Mouse (Mus musculus): Measurements from ENCODE around the gene Dek.

Dek gene

DNA sequence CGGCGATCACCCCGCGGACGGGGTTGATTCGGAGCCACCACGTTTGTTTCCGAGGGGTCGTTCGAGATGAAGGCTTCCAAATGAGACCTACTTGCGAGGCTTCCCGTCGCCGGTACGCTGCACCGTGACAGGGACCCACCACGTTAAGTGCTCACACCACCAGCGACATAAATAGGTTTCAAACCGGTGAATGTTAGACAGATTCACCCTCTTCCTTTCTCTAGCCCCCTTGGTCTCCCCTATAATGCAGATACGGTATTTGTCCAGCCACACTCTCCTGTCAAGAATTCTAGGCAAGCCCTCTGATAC, 533 bp upstream of the Dek start:
- peak in 1 of 2 experiments; percentile 58 for DNase-seq

DNA sequence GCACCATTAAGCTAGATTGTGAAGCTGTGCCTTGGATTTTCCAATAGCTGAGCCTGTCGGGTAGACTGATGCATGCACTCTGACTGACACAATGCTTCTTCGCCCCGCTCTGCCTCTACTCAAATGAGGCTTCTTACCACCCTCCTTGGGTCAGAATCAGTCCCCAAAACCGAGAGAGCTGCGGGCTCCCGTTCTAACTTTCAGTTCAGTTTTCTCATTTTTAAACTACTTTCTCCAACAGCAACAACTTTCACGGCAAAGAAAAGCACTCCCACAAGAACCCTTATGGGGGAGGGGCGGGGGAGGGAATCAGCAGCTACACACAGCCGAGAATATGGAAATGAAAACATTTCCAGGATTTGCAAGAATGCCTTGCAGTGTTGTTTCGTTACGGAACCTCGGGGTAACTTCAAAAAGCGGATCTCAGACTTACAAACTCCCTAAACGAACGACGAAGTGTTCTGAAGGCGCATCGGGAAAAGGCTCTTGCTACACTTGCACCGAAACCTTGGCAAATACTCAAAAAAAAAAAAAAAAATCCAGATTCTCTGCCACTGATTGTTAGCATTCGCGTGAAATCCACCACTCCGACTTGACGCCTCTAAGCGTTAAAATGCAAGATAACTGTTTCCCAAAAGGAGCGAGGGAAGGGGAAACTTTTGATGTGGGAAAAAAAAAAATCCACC, 1.0 kb downstream of the Dek start:
- DNase-seq, result no peak

DNA sequence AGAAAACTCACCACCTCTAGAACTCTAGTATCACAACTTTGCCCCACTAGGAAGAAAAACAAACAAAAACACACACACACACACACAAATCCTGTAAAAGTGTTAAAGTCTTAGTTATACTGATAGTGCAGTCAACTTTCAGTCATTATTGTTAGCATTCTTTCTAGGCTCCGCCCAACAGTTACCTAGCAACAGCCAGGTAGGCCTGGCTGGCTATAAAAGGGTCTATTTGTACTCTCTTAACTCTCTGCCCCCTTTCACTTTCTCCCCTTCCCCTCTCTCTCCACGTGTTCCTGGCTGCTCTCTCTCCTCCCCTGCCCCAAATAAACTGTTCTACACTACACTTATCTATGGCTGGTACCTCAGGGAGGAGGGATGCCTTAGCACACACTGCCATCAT, 1.9 kb downstream of the Dek start:
- DNase-seq, result no peak

DNA sequence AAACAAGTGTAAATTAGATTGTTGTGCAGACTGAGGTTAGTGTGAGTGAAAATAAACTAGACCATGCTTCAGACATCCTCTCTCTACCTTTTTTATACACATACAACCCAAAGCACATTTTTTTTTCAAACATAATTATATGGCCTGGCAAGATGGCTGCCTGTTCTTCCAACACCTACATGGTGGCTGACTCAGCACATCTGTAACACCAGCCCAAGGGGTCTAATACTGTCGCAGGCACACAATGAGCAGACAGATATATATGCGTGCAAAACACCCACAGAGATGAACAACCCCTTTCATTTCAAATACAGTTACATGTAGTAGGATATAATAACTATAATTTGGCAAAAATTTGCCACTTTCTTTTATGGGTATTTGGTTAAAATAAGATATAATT, 5.4 kb downstream of the Dek start:
- DNase-seq, result no peak

DNA sequence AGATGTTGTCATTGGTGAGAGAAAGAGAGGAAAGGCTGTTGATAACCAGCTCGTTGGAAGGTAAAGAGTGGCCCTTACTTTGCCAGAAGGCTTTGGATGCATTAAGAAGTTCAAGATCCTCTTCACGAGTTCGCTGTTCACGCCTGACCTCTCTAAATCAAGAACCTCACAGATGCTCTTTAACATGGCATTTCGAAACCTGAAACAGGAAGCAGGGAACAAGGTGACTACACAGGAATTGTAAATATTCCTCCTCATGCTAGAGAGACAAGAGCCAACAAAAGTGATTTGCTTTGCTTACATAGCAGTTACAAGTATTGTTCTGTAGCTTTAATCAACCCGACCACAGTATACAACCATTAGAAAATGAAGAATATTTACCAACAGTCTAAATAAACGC, 6.7 kb downstream of the Dek start:
- DNase-seq, result no peak

DNA sequence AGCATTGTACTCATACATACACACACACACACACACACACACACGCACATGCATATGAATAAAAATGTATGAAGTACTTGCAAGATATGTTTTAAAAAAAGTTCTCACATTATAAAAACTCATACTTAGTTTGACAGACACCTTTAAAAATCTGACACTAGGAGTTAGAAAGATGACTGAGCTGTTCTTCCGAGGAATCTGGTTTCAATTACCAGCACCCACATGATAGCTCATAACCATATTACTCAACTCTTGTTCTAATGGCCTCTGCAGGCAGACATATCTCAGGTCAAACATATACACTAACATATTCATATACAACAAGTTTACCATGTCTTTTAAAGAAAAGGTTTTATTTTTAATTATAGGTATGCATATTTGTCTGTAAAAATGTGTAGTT, 9.4 kb downstream of the Dek start:
- DNase-seq, result no peak

DNA sequence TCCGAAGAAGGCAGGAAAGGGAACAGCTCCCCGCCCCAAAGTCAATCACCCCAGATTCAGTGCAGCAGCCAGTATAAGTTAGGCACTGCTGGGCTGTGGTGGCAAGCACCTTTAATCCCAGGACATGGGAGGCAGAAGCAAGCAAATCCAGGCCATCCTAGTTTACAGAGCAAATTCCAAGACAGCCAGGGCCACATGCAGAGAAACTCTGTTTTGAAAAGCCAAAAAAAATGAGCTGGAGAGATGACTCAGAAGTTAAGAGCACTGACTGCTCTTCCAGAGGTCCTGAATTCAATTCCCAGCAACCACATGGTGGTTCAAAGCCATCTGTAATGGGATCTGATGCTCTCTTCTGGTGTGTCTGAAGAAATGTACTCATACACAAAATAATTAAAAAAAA, 12.2 kb downstream of the Dek start:
- no peak for DNase-seq

DNA sequence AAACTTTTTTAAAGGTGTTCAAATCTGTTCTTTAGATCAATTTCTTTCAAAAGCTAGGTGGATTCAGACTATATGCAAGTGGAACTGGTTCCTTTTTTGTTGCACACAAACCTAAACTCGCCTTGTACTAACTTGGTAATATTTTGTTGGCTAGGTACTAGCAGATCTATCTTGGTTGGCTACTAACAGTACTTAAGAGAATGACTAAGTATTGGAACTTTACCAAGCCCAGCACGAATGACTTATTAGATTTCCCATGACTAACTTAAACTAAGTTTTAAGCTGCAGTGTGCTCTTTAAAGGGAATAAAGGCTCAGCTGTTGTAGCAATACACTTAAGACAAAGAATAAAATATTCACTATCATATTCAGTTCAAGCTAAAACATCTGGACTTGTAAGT, 16.7 kb downstream of the Dek start:
- no peak for DNase-seq

DNA sequence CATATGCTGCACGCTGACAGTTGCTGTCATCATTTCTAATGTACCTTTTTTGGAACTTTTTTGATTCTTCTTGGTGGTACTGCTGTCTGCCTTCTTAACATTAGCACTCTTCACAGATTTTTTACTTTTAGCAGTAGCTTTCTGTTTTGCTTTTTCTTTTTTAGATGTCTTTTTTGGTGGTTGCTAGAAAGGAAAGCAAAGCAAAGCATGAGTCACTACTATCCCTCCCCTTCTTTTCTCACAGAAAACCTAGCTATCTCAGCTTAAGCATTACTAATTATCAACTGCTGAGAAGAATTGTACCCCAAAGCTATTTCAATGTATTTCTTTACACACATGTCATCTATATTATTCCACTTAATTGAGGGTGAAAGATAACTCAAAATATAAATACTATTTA, 17.6 kb downstream of the Dek start:
- DNase-seq, result no peak

DNA sequence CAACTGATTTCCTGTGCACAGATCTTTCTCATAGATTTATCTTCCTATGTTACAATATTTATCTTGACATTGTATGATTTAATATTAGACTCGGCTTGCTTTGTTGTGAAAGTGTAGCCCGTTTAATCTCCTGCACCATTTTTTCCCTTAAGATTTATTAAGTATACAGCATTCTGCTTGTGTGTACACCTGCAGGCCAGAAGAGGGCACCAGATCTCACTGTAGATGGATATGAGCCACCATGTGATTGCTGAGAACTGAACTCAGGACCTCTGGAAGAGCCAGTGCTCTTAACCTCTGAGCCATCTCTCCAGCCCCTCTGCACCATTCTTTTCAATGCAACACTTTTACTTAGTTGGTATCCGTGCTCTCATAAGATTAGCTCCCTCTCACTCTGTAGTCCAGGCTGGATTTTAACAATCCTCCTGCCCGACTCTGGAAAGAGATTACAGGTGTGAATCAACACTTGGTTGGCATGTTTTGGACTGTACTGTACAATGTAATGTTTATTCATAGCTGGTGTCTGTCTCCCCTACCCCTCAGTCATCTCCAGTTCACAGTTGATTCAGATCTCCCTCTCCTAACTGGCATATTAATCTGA, 25.0 kb downstream of the Dek start:
- DNase-seq, result no peak

DNA sequence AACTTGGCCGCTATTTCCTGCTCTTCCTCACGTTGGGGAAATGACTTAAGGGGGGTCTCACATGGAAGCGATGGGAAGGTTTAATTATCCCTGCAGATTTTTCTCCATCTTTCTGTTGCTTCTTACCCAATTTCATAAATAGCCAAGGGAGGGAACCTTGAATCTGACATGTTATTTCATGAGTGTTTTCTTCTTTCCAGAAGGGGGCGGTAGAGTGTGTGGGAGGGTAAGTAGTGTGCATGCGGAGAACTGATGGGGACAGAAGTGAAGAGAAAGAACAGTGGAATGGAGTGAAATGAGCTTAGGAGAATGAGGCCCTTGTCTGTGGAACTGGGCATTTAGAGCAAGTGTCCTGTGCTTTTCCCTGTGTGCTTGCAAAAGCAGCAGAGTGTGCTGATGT, 27.2 kb downstream of the Dek start:
- no peak for DNase-seq

DNA sequence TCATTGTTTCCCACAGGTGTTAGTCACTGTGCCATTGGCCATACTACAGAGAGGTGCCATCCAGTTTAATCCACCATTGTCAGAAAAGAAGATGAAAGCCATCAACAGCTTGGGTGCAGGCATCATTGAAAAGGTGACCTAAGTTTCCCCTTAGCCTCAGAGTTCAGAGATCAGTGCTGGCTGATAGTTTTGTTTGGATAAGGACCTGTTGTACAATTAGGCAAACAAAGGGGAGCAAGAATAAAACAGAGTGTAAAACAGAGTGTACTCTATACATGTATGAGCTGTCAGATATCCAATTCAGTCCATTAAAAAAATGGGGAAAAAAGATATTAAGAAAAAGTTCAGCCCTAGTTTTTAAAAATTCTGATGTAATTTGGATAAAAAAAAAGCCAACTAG, 28.6 kb downstream of the Dek start:
- DNase-seq, result no peak

DNA sequence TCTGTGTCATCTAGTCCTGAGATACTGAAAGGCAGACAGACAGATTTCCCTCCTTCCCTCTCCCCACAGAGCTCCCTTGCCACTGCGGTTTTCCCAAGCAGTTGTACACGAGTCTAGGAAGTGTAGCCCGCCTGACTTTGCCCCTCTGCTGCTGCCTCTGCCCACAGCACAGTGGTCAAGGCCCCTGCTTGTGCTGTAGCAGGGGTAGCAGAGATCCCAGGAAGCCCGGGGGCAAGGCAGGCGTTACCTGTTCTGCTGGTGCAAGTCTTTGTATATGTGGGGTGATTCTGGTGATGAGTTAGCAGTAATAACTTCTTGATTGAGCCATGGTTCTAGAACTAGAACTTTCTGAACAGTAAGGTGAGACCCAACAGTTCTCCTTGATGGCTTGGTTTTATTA, 29.8 kb downstream of the Dek start:
- no peak for DNase-seq

DNA sequence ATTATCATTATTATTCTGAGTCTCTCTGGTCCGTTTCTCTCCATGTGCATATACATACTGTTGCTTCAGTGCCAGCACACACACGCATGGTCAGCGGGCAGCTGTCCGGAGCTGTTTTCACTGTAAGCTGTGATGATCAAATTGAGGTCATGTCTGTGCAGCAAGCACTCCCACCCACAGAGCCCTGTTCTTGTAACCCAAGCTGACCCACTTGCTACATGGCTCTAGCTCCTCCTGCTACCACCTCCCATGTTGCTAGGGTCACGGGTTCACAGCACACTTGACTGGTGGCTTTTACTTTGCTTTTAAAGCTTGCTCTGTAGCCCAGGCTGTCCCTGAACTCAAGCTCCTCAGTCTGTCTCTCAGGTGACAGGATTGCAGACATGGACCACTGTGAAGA, 33.5 kb downstream of the Dek start:
- no peak for DNase-seq

DNA sequence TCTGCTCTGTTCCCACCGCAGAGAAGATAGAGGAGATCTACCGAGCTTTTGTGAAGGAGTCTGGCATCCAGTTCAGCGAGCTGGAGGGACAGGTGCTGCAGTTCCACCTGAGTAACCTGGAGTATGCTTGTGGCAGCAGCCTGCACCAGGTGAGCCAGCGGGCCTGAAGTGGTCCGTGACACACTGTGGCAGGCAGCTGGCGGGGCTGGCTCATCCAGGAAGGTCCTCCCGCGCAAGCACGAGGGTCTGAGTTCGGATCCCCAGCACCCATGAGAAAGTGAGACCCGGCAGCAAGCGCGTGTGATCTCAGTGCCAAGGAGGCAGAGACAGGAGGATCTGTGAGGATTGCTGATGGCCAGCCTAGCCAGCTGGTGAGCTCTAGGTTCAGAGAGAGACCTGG, 34.1 kb downstream of the Dek start:
- no peak for DNase-seq

DNA sequence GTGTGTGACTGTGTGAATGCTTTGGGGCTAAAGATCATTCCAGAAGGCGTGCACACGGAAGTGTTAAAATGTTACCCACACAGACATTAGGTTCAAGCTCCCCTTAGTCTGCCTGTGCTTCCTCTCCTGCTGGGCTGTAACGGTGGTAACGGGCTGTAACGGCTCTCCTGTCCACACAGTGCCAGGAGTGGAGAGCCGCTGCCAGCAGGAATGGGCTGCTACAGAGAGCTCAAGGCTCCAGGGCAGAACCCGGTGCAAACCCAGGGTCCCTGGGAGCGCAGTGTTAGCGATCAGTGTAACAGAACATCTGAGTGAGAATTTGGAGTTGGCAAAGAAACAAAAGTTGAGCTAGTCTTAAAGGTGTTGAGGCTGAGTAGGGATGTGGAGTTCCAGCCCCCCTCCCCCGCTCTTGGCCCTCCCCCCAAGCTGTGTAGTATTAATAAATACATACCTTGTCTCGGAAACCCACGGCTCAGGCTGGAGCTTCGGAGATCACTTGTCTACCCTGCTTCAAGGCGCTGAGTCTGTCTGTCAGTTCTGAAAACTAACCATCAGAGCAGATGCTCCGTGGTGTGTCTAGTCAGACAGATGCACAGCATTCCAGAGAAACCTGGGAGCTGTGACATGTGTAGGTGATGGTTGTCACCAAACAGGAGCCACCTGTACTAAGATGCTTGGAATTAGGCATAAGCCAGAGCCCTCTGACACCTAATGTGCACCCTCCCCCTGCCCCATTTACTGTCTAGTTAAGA, 35.5 kb downstream of the Dek start:
- no peak for DNase-seq

DNA sequence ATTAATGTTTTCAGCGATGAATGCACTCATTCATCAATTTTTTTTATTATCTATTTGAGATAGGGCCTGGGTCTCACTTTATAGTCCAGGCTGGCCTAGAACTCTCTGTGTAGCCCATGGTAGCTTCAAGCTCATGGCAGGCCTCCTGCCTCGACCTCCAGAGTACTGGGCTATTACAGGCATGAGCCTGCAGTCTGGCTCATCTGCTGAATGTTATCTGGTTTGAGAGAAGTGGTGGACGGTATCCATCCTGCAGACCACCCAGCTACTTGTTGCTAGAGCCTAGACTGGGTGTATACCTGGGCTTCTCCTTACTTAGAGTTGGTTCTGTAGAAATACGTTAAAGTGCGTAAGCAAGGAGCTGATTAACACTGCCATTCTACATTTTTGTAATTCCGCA, 39.0 kb downstream of the Dek start:
- no peak for DNase-seq

DNA sequence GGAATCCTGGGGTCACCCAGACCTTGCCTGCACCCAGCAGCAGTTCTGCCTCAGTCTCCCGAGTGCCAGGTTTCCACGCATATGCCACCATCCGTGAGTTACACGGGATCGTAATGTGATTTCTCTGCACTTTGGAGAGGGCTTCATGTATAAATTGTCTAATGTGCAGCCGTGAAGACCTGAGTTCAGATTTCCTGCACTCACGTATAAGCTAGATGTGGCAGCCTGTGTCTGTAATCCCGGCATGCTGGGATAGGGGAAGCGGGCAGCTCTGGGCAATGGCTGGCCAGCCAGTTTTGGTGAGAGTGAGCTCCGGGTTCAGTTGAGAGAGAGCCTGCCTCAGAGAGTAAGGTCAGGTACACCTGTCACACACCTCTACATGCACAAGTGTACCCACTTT, 39.5 kb downstream of the Dek start:
- DNase-seq, result no peak

DNA sequence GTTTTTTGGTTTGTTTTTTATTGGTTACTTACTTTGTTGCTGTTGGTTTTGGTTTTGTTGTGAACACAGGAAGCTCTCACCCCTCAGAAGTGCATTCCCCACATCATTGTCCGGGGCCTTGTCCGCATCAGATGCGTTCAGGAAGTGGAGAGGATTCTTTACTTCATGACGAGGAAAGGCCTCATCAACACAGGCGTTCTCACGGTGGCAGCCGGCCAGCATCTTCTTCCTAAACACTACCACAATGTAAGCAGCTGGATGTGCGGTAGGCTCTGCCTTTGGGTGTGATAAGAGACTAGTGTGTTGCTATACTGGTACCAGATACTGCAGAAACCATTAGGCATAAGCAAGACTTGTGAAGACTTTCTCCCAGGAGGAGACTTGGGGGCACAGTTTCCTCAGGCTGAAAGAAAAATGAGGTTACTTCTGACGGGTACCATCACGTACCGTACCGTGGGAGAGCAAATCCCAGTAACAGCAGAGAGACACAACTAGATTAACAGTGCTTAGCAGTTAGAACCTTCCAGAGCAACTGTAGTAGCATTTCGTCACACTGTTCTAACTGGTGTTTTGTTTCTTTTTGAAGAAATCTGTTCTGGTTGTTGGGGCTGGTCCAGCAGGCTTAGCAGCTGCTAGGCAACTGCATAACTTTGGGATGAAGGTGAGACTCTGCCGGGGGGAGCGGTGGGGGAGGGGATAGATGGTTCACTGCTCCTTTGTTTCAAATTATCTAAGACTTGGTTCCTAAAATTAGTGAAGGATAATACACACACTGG, 41.8 kb downstream of the Dek start:
- DNase-seq, result no peak

DNA sequence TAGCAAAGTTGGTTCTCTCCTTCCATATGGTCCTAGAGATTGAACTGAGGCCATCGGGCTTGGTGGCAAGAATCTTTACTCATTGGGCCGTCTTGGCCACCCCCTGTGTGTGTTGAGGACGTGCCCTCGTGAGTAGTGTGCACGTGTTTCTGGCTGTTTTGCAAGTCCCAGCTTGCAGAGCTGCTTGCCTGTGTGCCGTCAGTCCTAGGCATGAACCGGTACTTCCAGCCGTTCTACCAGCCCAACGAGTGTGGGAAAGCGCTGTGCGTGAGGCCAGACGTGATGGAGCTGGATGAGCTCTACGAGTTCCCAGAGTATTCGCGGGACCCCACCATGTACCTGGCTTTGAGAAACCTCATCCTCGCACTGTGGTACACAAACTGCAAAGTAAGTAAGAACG, 43.2 kb downstream of the Dek start:
- DNase-seq, result no peak

DNA sequence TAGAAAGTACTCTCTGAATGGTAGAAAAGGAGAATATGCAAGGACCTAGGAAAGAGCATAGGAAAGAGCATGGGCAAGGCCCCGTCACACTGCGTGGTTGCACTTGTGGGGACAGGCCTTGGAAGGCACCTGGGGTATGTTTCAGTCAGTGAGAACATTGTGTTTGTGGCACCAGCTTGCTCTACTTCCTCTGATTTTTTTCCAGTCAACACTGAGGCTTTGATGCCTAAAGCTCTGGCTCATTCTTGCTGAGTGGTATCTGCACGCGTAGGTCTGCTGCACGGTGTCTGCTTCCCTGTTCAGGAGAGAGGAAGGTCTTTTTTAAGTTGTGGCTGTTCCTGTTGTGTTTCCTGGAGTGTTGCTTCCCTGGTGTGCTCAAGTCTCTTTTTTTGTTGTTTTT, 49.2 kb downstream of the Dek start:
- peak; percentile 36 to 53 for DNase-seq

DNA sequence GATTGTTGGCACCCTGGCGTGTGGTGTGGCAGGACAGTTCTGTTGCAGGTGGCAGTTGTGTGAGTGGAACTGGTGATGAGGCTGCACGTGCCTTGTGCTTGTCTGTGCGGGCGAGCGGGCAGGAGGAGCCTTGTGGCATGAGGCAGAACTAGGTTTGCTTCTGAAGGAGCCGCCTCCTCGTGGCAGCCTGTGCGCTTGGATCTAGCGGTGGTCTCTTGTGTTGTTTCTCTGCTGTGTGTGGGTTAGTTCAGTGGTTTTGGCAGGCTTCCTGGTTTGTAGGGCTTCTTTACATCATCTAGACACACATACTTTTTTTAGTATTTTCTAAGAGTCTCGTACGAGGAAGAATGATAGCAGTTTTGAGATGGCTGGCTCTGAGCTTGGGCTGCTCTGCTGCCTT, 49.9 kb downstream of the Dek start:
- DNase-seq, result peak; percentile 76 to 85

DNA sequence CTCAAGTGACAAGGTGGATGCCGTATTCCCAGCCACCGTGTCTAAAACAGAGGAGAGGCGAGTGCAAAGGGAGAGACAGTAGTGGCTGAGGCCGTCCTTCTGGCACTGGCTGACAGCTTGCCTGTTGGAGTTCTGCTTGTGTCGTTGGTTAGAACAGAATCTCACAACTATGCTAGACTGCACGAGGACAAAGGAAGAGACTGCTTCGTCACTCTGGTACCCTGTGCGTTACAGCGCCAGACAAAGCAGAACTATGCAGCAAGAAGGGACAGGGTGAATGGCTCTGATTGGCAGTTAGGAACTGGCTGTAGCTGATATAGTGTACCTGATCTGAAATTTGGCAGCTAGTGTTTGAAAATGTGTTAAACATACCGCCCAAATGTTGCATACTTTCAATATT, 52.0 kb downstream of the Dek start:
- no peak for DNase-seq

DNA sequence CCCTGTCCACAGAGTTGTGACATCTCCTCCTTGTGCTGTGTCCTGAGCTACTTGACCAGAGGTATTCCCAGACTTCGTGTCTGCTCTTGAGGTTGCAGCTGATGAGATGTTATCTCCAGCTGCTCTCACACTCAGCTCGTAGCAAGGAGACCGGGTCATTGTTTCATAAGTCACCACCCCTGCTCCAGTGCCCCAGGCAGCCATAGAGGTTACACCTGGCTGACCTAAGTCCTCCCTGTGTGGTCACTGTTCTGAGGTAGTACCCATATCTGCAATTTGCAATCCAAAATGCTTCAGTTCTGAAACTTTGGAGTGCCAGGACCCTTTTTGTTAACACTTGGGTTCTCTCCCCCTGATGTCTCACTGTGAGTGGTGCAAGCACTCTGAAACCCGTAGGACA, 56.0 kb downstream of the Dek start:
- no peak for DNase-seq
